Mouse (Mus musculus) subcutaneous adipose tissue, adult 2 months (tissue): ENCODE data around the gene Izumo4. TPM values are rescaled to one million over a fixed set of nuclear protein-coding genes. Genes with fewer than 3 reads are reported as not detected.

Experiments used
- polyA plus RNA-seq: library from polyadenylated mRNA; depleted of rRNA; stranded (reverse); fragments of >200 nt; gene quantifications from 2 replicates; pipeline ENCODE4 v1.2.3, GENCODE M21; 2012; ENCODE audit warnings: low replicate concordance; rRNA removed

The Izumo4 gene
- 61.1 and 73.0 TPM in 2 replicates for polyA plus RNA-seq

DNA sequence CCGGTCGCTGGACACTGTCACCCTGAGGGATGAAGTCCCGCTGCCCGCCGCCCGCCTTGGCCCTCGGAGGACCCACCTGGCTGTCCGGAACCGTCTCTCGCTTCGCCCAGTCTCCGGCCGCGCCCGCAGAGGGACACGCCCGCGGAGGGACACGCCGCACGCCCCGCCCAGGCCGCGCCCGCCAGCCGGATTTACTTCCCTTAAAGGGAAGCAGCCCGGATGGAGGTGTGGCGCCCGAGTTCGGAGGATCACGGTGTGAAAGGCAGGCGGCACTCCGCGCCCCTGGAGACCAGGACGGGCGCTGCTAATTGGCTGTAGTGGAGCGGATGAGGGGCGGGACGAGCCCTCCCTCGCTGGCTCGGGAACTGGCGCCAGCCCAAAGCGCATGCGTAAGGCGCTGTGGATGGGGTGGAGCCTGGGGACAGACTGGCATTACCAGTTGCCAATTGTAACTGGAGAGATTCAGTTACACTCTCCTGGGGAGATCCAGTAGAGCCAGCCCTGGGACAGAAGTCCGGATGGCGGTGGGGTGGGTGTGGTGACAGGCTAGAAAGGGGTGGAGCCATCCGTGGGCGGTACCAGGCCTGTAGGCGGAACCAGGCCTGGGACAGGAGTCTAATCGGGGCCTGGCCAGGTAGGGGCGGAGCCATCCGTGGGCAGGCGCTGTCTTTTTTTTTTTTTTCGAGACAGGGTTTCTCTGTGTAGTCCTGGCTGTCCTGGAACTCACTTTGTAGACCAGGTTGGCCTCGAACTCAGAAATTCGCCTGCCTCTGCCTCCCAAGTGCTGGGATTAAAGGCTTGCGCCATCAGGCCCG lies at the start of gene Izumo4, which contains the start of gene Mob3a:
Izumo4 (plus strand) TSS at position 464 of the 815 bp plus-strand sequence.
Mob3a (minus strand) TSS at position 257 of the 815 bp plus-strand sequence.

DNA sequence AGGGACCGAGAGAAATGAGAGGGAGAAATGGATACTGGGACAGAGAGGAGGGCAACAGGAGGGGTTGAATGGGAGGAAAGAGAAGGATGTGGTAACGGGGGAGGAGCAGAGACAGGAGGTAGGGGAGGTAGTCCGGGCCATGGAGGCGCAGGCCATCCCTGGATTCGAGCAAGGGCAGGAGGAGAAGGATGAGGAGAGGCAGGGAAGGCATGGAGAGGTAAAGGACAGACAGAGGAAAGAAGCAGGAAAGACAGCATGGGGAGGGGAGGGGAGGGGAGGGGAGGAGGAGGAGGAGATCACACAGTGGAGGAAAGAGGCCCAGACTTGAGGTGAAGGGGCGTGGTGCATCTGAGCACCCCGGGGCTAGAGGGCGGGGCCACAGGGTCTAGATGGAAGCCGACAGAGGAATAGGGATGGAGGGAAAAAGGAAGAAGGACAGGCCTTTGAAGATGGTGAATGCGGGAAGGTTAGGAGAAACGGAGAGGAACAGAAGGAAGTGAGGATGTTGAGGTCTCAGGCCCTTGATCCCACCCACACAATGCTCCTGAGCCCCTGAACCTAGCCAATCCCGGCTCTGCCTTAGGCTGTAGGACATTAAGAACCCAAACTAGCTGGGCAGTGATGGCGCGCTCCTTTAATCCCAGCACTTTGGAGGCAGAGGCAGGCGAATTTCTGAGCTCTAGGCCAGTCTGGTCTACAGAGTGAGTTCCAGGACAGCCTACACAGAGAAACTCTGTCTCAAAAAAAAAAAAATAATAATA lies 44.9 kb upstream of the Izumo4 start, which contains the start of gene Btbd2:
Btbd2 (minus strand) TSS at position 209 of the 761 bp plus-strand sequence.

DNA sequence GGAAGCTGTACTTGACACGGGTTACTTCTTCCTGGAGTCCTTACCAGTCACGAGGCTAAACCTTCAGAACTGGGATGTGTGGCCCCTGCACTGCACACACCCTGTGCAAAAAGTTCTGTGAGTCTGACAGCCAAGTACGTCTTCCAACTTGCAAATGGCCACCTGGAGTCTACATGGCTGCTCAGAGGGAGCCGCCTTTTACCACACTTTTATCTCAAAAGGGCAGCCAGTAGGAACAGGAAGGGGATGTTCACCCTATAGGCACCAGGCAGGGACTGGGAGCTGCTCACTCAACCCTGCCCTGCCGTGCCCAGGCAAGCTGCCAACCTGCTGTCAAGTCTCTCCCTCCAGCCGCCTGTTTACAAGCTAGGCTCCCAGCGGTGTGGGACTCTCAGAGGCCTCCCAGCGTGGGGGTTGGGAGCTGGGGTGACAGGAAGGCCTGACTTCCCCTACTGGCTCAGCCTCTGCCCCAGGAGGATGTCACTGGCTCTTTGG lies 24.0 kb upstream of the Izumo4 start, which contains the start of gene Mknk2:
Mknk2 (minus strand) TSS at position 171 of the 495 bp plus-strand sequence.

DNA sequence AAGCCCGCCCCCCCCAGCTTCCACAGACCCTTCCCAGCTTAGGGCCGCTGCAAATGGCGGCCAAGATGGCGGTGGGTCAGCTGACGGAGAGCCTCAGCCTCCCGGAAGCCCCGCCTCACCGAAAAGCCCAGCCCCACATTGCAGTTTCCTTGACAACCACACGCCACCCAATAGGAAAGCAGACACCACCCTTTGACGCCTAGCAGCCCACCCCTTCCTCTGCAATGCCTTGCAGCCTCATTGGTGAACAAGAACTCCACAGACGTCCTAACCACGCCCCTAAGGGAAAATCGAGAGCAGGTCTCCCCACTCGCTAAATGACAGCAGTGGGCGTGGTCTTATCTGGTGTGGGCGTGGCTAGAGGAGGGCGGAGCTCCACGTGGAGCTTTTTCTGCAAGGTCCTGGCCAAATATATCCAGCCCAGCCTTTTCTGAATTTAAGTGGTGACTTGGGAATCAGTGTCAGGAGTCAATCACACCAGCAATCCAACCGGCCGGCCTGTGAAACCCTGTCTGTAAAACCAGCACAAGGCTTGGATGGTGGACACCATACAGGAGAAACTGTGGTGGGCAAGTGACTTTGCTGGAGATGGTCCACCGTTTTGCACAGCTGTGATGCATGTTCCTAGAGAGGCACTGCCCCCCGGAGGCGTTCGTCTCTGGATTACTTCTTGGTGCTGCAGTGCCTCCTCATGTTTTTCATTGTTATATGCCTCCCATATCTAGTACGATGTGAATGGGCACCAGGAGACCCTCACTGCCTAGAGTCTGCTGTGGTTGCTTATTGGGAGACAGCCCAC lies 40.4 kb downstream of the Izumo4 start, which contains the start of gene Ap3d1:
Ap3d1 (minus strand) TSS at position 85 of the 799 bp plus-strand sequence.

DNA sequence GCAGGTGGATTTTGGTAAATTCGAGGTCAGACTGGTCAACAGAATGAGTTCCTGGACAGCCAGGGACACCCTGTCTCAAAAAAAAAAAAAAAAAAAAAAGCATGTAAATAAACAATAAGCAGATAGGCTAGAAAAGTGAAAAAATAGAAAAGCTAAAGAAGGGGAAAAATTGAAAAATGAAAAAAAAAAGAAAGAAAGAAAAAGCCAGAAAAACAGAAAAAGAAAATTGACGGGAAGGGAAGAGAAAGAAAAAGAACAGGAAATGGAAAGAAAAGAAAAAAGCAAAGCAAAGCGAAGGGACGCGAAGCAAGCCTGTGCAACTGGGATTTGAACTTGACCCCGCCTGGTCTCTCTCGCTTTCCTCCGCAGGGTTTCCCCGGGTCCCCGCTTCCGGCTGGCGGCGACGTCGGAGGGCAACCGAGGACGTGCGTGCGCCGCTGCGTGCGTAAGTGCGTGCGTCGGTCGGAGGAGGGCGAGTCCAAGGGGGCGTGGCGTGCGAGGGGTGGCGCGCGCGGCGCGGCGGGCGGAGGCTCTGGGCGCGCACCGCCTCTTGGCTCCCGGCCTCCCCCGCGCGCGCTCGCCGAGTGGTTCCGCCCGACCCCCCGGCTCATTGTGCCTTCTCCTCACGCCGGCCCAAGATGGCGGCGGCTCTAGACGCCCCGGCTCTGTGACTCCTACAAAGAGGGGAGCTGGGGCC lies 52.8 kb downstream of the Izumo4 start, which contains the start of gene Dot1l:
Dot1l (plus strand) TSS at position 613 of the 697 bp plus-strand sequence.

Other genes starting within 250 kb of the Izumo4 start
- not detected in 2 replicates for gene Onecut3, start 207.3 kb upstream of the Izumo4 start, polyA plus RNA-seq
- 0.03 and 0.06 TPM in 2 replicates for gene Atp8b3, start 163.1 kb upstream of the Izumo4 start, polyA plus RNA-seq
- 36.1 and 53.1 TPM in 2 replicates for gene Rexo1, start 140.6 kb upstream of the Izumo4 start, polyA plus RNA-seq
- 13.1 and 28.3 TPM in 2 replicates for gene Klf16, start 124.9 kb upstream of the Izumo4 start, polyA plus RNA-seq
- gene Abhd17a, start 111.8 kb upstream of the Izumo4 start, polyA plus RNA-seq = 199 and 204 TPM in 2 replicates
- 107 and 129 TPM in 2 replicates for gene Scamp4, start 99.3 kb upstream of the Izumo4 start, polyA plus RNA-seq
- gene Adat3, start 99.3 kb upstream of the Izumo4 start, polyA plus RNA-seq = 9.4 and 12.8 TPM in 2 replicates
- gene Gm49322, start 96.2 kb upstream of the Izumo4 start, polyA plus RNA-seq = 1.6 and 3.7 TPM in 2 replicates
- 183 and 235 TPM in 2 replicates for gene Csnk1g2, start 79.3 kb upstream of the Izumo4 start, polyA plus RNA-seq
- gene Btbd2, start 45.1 kb upstream of the Izumo4 start, polyA plus RNA-seq = 80.1 and 107 TPM in 2 replicates
- 507 and 1,079 TPM in 2 replicates for gene Mknk2, start 24.1 kb upstream of the Izumo4 start, polyA plus RNA-seq
- gene Mob3a, start 207 bp upstream of the Izumo4 start, polyA plus RNA-seq = 43.3 and 51.8 TPM in 2 replicates
- gene Ap3d1, start 40.1 kb downstream of the Izumo4 start, polyA plus RNA-seq = 155 and 208 TPM in 2 replicates
- 17.0 and 39.8 TPM in 2 replicates for gene Dot1l, start 53.0 kb downstream of the Izumo4 start, polyA plus RNA-seq
- 24.0 and 43.6 TPM in 2 replicates for gene Sf3a2, start 96.0 kb downstream of the Izumo4 start, polyA plus RNA-seq
- 44.8 and 76.1 TPM in 2 replicates for gene Plekhj1, start 96.4 kb downstream of the Izumo4 start, polyA plus RNA-seq
- 0.44 and 0.53 TPM in 2 replicates for gene Amh, start 103.1 kb downstream of the Izumo4 start, polyA plus RNA-seq
- gene Jsrp1, start 111.3 kb downstream of the Izumo4 start, polyA plus RNA-seq = 0.21 and 0.96 TPM in 2 replicates
- gene Oaz1, start 124.5 kb downstream of the Izumo4 start, polyA plus RNA-seq = 919 and 1,058 TPM in 2 replicates
- 0.03 TPM in 1 of 2 replicates, not detected in the other for gene Lingo3, start 141.9 kb downstream of the Izumo4 start, polyA plus RNA-seq
- 86.7 and 136 TPM in 2 replicates for gene Lsm7, start 153.0 kb downstream of the Izumo4 start, polyA plus RNA-seq
- gene Sppl2b, start 153.1 kb downstream of the Izumo4 start, polyA plus RNA-seq = 62.5 and 116 TPM in 2 replicates
- gene Tmprss9, start 169.7 kb downstream of the Izumo4 start, polyA plus RNA-seq = 0.07 and 0.36 TPM in 2 replicates
- 179 and 198 TPM in 2 replicates for gene Timm13, start 198.8 kb downstream of the Izumo4 start, polyA plus RNA-seq
- 7.3 and 23.8 TPM in 2 replicates for gene Lmnb2, start 216.1 kb downstream of the Izumo4 start, polyA plus RNA-seq
- gene Gadd45b, start 227.9 kb downstream of the Izumo4 start, polyA plus RNA-seq = 18.0 and 22.1 TPM in 2 replicates